In the genomic region with DNA sequence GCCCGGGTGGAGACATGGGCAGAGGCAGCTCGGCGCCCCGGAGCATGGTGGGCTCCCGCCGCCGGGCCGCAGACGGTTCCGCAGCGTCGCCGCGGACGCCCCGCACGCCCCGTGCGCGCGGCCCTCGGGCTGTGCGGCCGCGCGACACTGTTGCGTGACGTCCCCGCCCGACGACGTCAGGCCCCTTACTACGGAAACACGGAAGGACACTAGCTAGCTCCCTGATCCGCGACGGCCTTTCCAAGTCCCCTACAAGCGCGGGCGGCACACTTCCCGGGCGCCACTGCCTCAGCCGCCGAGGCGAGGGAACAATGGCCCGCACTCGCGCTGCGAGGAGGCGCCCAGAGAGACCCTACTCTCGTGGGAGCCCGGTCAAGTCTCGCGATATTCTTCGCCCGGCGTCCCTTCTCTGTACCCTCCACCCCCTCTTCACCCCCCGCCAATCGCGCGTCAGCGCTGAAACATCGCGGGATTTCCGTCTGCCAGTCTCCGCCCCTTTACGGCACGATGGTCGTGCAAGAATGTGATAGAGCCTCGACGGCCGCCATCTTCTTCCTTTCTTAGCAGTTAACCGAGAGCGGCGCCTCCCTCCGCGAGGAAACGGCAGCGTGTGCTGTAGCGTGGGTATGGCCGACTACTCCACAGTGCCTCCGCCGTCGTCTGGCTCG, we compare ENCODE assay signal across 8 mouse cellular contexts. TPM values are rescaled to one million over a fixed set of nuclear protein-coding genes. Genes with fewer than 3 reads are reported as not detected.
A peak's percentile ranks its signal among the peaks of the same experiment; 100 is the strongest.
DNase-seq lines count a peak whose midpoint lies in the region; ATAC-seq and TF ChIP-seq lines count a peak whose summit lies in the region.

A gene (minus strand): TSS at position 336 of the 668 bp plus-strand sequence.
A gene (plus strand): TSS at position 456 of the 668 bp plus-strand sequence.

- no peaks in the 10 kb centered on the region for H3K27me3 ChIP-seq in E14TG2a.4 (ENCODE audit: insufficient read depth, low read length)
- no peaks in the 10 kb centered on the region for H3K27me3 ChIP-seq in forebrain, embryonic 13.5 days
- H3K27me3 ChIP-seq in liver, postnatal 0 days (ENCODE audit: insufficient read depth, low read length) = no peaks in the 10 kb centered on the region
- no peaks in the 10 kb centered on the region for H3K27me3 ChIP-seq in neural tube, embryonic 14.5 days (ENCODE audit: control insufficient read depth, insufficient read depth, low read length)

- ATAC-seq in forebrain, embryonic 13.5 days = peak; percentile 97
- ATAC-seq in liver, postnatal 0 days = peak; percentile 94
- ATAC-seq in neural tube, embryonic 14.5 days (ENCODE audit: low read depth) = peak; percentile 97

- H3K4me3 ChIP-seq in E14TG2a.4 (replicated peaks; ENCODE audit: low read length) = peak within 1 kb of the TSS; percentile 94
- H3K4me3 ChIP-seq in forebrain, embryonic 13.5 days = peak within 1 kb of the TSS; percentile 97
- H3K4me3 ChIP-seq in liver, postnatal 0 days (ENCODE audit: low read depth, low read length) = peak within 1 kb of the TSS; percentile 93
- H3K4me3 ChIP-seq in neural tube, embryonic 14.5 days (ENCODE audit: low read depth, low read length) = peak within 1 kb of the TSS; percentile 98

- no peak for TF ChIP-seq CTCF in E14TG2a.4 (conservative IDR thresholded peaks at IDR 0.05; ENCODE audit: low read length)
- no peak for TF ChIP-seq CTCF in liver, postnatal 0 days (IDR thresholded peaks at IDR 0.05; ENCODE audit: low read depth)

- intact Hi-C loops in heart, postnatal 10 days (cut with DNase I) = loop anchor here (1.0 kb wide), 1 partner anchor 17 kb away; no protein-coding TSS in a partner anchor

- H3K4me1 ChIP-seq in E14TG2a.4 (replicated peaks; ENCODE audit: low read depth, low read length) = peaks cover 53% of the 10 kb centered on the region
- peaks cover 34% of the 10 kb centered on the region for H3K4me1 ChIP-seq in forebrain, embryonic 13.5 days
- peaks cover 19% of the 10 kb centered on the region for H3K4me1 ChIP-seq in liver, postnatal 0 days (ENCODE audit: insufficient read depth)
- H3K4me1 ChIP-seq in neural tube, embryonic 14.5 days (ENCODE audit: control insufficient read depth, insufficient read depth, low read length) = peaks cover 29% of the 10 kb centered on the region

- peak; percentile 99 for DNase-seq in c-Kit-positive CD71-positive TER-119-positive erythroid progenitor cells, embryonic 14.5 days (ENCODE audit: low spot score)
- DNase-seq in heart, postnatal 10 days = peak; percentile 100
- peak; percentile 98 for DNase-seq in large intestine, adult 2 months (ENCODE audit: low read depth, low spot score)
- peak; percentile 100 for DNase-seq in liver, postnatal 0 days
- DNase-seq in testis, postnatal 10 days (ENCODE audit: low spot score) = peak; percentile 100

- peak within 1 kb of the TSS; percentile 80 for H3K4me2 ChIP-seq in forebrain, embryonic 13.5 days
- H3K4me2 ChIP-seq in liver, postnatal 0 days (ENCODE audit: low read depth, low read length) = peak within 1 kb of the TSS; percentile 88
- H3K4me2 ChIP-seq in neural tube, embryonic 14.5 days (ENCODE audit: low read depth, low read length) = peak within 1 kb of the TSS; percentile 91

- TF ChIP-seq EP300 in liver, postnatal 0 days (IDR thresholded peaks at IDR 0.05; ENCODE audit: low read depth) = peak; percentile 94

- H3K9ac ChIP-seq in forebrain, embryonic 13.5 days = peak within 1 kb of the TSS; percentile 100
- H3K9ac ChIP-seq in liver, postnatal 0 days (replicated peaks) = peak within 1 kb of the TSS; percentile 97
- H3K9ac ChIP-seq in neural tube, embryonic 14.5 days (replicated peaks; ENCODE audit: low read depth, low read length) = peak within 1 kb of the TSS; percentile 100

- no peaks in the 10 kb centered on the region for H3K9me3 ChIP-seq in E14TG2a.4 (ENCODE audit: low read length)
- no peaks in the 10 kb centered on the region for H3K9me3 ChIP-seq in forebrain, embryonic 13.5 days (replicated peaks)
- no peaks in the 10 kb centered on the region for H3K9me3 ChIP-seq in liver, postnatal 0 days (ENCODE audit: low read length)
- no peaks in the 10 kb centered on the region for H3K9me3 ChIP-seq in neural tube, embryonic 14.5 days (ENCODE audit: control insufficient read depth, low read length)

- H3K36me3 ChIP-seq in E14TG2a.4 (ENCODE audit: insufficient read depth, low read length) = peaks cover 56% of the 10 kb centered on the region
- peaks cover 12% of the 10 kb centered on the region; the same call in 1 of the 2 replicates for H3K36me3 ChIP-seq in forebrain, embryonic 13.5 days (ENCODE audit: poor library complexity, severe bottlenecking)
- no peaks in the 10 kb centered on the region for H3K36me3 ChIP-seq in liver, postnatal 0 days (replicated peaks; ENCODE audit: insufficient read depth, low read length)
- no peaks in the 10 kb centered on the region for H3K36me3 ChIP-seq in neural tube, embryonic 14.5 days (ENCODE audit: control insufficient read depth, insufficient read depth, low read length)

- WGBS in forebrain, embryonic 13.5 days = under 1% methylated on average over 80 of the region's 85 CpGs
- WGBS in large intestine, adult 2 months = under 1% methylated on average over 85 of the region's 85 CpGs
- WGBS in liver, postnatal 0 days (ENCODE audit: insufficient replicate concordance) = under 1% methylated on average over 72 of the region's 85 CpGs
- under 1% methylated on average over 82 of the region's 85 CpGs for WGBS in neural tube, embryonic 14.5 days

- H3K27ac ChIP-seq in forebrain, embryonic 13.5 days = peak within 1 kb of the TSS; percentile 100
- H3K27ac ChIP-seq in liver, postnatal 0 days (ENCODE audit: low read depth) = peak within 1 kb of the TSS; percentile 99
- H3K27ac ChIP-seq in neural tube, embryonic 14.5 days (ENCODE audit: low read depth, low read length) = peak within 1 kb of the TSS; percentile 100

RNA-seq across cellular contexts. Expression of the first gene that starts in this region (rescaled TPM):
- 23.8 and 28.9 TPM in 2 replicates for polyA plus RNA-seq in forebrain, embryonic 13.5 days (2015; fragmentation: Nextera tagmentation; extraction: Ambion mirVana)
- total RNA-seq in heart, postnatal 10 days (2021) = 10 to 100 TPM; 70.3 to 70.6 TPM
- 3.5 and 3.7 TPM in 2 replicates for polyA plus RNA-seq in large intestine, adult 2 months (2012; rRNA removed)
- polyA plus RNA-seq in liver, postnatal 0 days (2015; fragmentation: Nextera tagmentation; extraction: Ambion mirVana) = 25.9 and 28.8 TPM in 2 replicates
- polyA plus RNA-seq in neural tube, embryonic 14.5 days (2014; fragmentation: Nextera tagmentation; extraction: Ambion mirVana) = 48.6 and 50.4 TPM in 2 replicates

RNA-seq across cellular contexts. Expression of the second gene that starts in this region (rescaled TPM):
- polyA plus RNA-seq in forebrain, embryonic 13.5 days (2015; fragmentation: Nextera tagmentation; extraction: Ambion mirVana) = 399 and 412 TPM in 2 replicates
- total RNA-seq in heart, postnatal 10 days (2021) = 10 to 100 TPM; 82.2 to 90.6 TPM
- 37.5 and 57.3 TPM in 2 replicates for polyA plus RNA-seq in large intestine, adult 2 months (2012; rRNA removed)
- polyA plus RNA-seq in liver, postnatal 0 days (2015; fragmentation: Nextera tagmentation; extraction: Ambion mirVana) = 33.5 and 37.1 TPM in 2 replicates
- polyA plus RNA-seq in neural tube, embryonic 14.5 days (2014; fragmentation: Nextera tagmentation; extraction: Ambion mirVana) = 223 and 230 TPM in 2 replicates

Comparison
In these comparisons a context has a peak if more than half of its experiments do, and no peak if none do; other contexts are left out.
1. Peak in every context shown above with its lines: DNase-seq, ATAC-seq, H3K4me3 ChIP-seq and H3K27ac ChIP-seq.